Mouse (Mus musculus): ENCODE results near the gene Hist1h3d.

DNA sequence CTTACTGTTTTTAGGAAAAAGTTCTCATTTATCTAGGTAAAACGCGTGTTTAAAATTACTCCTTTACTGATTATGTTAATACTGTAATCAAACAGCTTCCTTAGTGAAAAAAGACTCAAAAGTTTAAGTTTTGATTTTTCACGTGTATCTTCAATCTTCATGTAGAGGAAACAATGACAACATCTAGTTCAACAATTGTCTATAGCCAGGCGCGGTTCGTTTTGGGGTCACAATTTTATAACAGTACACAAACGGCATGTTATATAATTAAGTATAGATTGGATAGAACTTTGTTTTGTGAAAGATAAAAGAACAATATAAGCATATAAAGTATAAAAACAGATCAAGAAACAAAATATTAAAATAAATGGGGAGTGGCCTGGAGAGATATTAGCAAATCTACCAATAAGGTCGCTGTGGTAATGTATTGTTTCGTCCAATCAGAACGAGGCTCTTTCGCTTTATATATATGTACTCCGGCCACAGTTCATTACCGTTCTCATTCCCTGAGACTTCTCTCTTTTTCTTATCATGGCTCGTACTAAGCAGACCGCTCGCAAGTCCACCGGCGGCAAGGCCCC is at the start of gene Hist1h3d:
- TF ChIP-seq CTCF (IDR thresholded peaks at IDR 0.05; ENCODE audit: borderline replicate concordance, control insufficient read depth, extremely low read depth, insufficient read depth, low read length, poor library complexity) (no peak), POLR2A (IDR thresholded peaks at IDR 0.05; ENCODE audit: control insufficient read depth, extremely low read depth, insufficient read depth, low read length, poor library complexity) (no peak)
